Mouse (Mus musculus) hematopoietic stem cell, adult 5-6 weeks (primary cell): Measurements from ENCODE around the gene Arhgap5. TPM values are rescaled to one million over a fixed set of nuclear protein-coding genes. Genes with fewer than 3 reads are reported as not detected.
A peak's percentile ranks its signal among the peaks of the same experiment; 100 is the strongest.

ENCODE experiments used
- ATAC-seq, 2 experiments: fragments of 125-278 bp in 1 of 2; replicated peaks in 1 of 2; 2 replicates each; pipeline ENCODE4 v1.8.0; 2016 to 2017; ENCODE audit warnings: inconsistent platforms in 2 of 2, mild to moderate bottlenecking in 2 of 2, moderate number of reproducible peaks in 2 of 2, low read depth in 1 of 2, moderate TSS enrichment in 1 of 2; ENCODE audit not compliant: low FRiP score in 2 of 2, poor library complexity in 2 of 2, severe bottlenecking in 2 of 2, insufficient read depth in 1 of 2, low TSS enrichment in 1 of 2
- total RNA-seq: library from RNA; stranded (forward); fragments of 172-1452, 232-1000 nt; gene quantifications from 2 replicates; pipeline ENCODE4 v1.2.3, GENCODE M21; 2017

The Arhgap5 gene
- total RNA-seq, 1 experiment from 2014 or later: 26.8 TPM

DNA sequence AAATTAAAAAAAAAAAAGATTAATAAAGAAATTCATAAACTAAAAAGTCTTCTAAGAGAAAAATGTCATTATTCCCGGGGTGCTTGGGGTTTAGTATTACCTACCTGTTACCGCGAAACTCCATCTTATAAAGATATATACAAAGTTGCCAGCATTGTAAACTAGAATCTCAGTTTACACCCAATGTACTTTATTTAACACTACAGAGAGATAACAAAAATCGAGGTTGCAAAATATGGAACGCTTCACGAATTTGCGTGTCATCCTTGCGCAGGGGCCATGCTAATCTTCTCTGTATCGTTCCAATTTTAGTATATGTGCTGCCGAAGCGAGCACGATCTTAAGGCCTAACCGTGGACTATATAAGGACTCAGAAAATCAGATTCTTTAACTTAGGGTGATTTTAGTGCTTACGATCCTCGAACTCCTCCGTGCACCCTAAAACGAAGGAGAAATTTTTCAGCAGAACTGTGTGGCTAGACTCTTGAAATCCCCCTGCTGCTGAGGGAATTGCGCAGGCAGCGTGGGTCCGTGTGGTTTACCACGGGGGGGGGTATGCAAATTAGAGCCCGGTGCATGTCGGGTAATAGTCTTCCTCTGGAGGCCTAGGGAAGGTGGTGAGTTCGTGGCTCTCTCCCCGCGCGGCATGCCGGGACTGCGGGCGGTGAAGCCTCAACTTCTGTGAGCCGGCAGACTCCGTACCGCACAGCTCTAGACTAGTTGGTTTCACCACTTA lies 100.7 kb downstream of the Arhgap5 start:
- peak; percentile 79 to 80 for ATAC-seq

GRCm38 (mm10) chr12:52604992-52605652 lies 101.3 kb downstream of the Arhgap5 start:
- ATAC-seq: no peak

DNA sequence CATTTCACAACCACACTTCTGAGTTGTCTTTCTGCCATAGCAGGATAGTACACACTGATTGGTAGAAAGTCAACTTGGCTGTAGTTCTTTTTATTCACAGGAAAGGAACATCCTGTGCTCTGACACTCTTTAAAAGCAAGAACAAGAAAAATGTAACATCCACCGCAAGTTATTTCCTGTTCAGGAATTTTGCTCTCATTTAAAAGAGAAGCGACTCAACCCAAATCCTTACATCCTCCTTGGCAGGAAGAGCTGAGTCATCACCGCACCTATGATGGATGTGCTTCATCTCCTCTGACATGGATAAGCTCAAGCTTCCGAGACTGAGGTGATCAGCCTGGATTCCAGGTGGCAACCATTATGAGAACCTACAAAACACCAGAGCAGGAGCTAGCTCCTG lies 103.6 kb downstream of the Arhgap5 start:
- ATAC-seq: no peak

DNA sequence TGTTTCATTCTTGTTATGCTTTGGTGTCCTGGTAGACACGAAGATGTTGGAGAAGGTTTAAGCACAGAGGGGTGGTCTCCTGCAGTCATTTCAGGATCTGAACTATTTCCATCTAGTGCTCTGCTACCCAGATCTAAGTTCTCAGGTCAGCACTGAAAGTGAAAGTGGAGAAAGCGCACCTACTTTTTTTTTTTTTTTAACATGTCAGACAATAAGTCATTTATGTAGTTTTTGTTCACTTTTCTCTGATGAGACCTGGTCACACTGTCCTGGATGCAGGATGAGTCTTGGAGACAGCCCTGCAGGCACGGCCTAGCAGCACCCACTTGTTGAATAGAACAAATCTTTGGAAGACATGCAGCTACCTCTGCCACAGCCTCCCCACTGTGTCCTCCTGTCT lies 111.9 kb downstream of the Arhgap5 start:
- peak; percentile 42 to 65; a peak in 3 of 4 replicates for ATAC-seq

DNA sequence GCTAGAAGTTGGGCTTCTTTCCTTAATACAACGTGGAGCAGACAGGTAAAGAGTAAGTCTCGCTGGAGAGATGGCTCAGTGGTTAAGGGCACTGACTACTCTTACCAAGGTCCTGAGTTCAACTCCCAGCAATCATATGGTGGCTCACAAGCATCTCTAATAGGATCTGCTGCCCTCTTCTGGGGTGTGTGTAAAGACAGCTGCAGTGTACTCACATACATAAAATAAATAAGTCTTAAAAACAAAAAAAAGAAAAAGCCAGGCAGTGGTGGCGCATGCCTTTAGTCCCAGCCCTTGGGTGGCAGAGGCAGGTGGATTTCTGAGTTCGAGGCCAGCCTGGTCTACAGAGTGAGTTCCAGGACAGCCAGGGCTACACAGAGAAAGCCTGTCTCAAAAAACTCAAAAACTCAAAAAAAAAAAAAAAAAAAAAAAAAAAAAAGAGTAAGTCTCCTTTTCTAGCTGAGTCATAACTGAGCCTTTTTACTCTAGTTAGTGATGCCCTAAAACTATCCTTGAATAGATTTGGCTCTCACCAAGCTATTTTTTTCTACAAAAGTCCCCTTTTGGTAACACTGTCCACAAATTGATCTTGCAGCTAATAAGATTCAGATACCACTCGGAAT lies 114.8 kb downstream of the Arhgap5 start:
- no peak for ATAC-seq

DNA sequence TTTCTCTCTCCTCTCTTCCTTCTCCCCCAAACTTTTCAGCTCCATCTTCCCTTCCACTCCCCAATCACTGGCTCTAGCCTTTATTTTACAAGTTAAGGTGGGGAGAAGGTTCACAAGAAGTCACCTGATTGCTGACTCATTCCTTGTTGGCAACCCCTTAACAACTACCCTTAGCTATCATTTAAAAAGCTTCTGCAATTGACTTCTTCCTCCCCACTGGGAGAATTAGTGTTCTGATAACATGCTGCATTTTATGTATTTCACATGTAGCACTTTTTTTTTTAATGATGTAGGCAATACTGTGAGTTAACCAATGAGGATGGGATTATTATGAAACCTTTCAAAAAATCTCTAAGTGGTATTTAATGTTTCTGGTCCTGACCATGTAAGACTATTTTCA lies 115.9 kb downstream of the Arhgap5 start:
- no peak for ATAC-seq

Other genes with a start within 250 kb of the Arhgap5 start
- 0.05 TPM in 1 of 2 replicates, not detected in the other for gene Akap6, start 195.4 kb downstream of the Arhgap5 start, total RNA-seq